Comparison of ENCODE assay signal across 10 mouse cellular contexts in the genomic region with DNA sequence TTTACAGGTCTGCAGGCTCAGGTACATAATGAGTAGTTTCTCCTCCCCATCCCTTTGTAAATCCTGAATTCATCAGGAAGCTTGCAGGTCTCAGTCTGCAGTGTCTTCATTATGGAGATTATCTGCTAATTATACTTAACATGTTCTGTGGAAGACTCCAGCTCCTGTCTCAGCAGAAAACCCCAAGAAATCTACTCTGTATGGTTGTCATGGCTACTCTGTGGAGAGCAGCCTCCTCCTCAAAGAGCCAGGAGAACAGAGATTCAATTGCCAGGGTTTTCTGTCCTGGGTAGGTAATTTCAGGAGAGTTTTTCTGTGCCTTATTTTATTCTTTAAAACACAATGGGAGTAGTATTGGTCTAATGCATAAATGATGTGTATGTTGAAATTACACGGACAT.
DNase-seq lines count a peak whose midpoint lies in the region; ATAC-seq lines count a peak whose summit lies in the region.
"Had no signal": no experiment of that assay in that cellular context is flagged by ENCODE, and none has a peak within 500 bp of the region (broad histone marks: within the 10 kb centered on the region; RNA-seq: fewer than 3 reads in every experiment).

No protein-coding gene starts in this region.

- no peak overlapping the region for H3K9ac ChIP-seq in hindbrain, embryonic 13.5 days
- no peak overlapping the region for H3K9ac ChIP-seq in hindbrain, embryonic 12.5 days
- H3K9ac ChIP-seq in midbrain, embryonic 14.5 days (replicated peaks; ENCODE audit: low read length): no peak overlapping the region
- H3K9ac ChIP-seq in midbrain, embryonic 11.5 days (ENCODE audit: low read length): no peak overlapping the region
- no peak overlapping the region for H3K9ac ChIP-seq in forebrain, embryonic 16.5 days (replicated peaks; ENCODE audit: low read depth, low read length)
- no peak overlapping the region for H3K9ac ChIP-seq in stomach, embryonic 16.5 days (ENCODE audit: low read length)
- H3K9ac ChIP-seq: limb, embryonic 15.5 days had no signal

- WGBS in hindbrain, embryonic 13.5 days: 22% methylated on average over 1 of the region's 1 CpGs
- 14% methylated on average over 1 of the region's 1 CpGs for whole genome bisulfite sequencing in hindbrain, embryonic 12.5 days
- 15% methylated on average over 1 of the region's 1 CpGs for WGBS in midbrain, embryonic 14.5 days
- 21% methylated on average over 1 of the region's 1 CpGs for WGBS in midbrain, embryonic 11.5 days
- WGBS in forebrain, embryonic 16.5 days: 6% methylated on average over 1 of the region's 1 CpGs
- WGBS in stomach, embryonic 16.5 days: 8% methylated on average over 1 of the region's 1 CpGs

- peak; percentile 31 for DNase-seq in midbrain, embryonic 14.5 days
- DNase-seq in midbrain, embryonic 11.5 days (ENCODE audit: low spot score, missing footprints): no peak
- no peak for DNase-seq in urinary bladder, postnatal 4 days (ENCODE audit: low spot score in 2 of 2)
- no peak for DNase-seq in gastrocnemius, adult 18-20 months (ENCODE audit: low spot score)
- DNase-seq: thymus, adult 2 months had no signal

- no peak for ATAC-seq in hindbrain, embryonic 13.5 days (ENCODE audit: low FRiP score)
- ATAC-seq in hindbrain, embryonic 12.5 days (ENCODE audit: low FRiP score): no peak
- no peak for ATAC-seq in midbrain, embryonic 14.5 days (ENCODE audit: low FRiP score, low TSS enrichment)
- no peak for ATAC-seq in midbrain, embryonic 11.5 days (ENCODE audit: low FRiP score)
- ATAC-seq in forebrain, embryonic 16.5 days: peak; percentile 69
- ATAC-seq in stomach, embryonic 16.5 days (ENCODE audit: insufficient read depth, low FRiP score): no peak

- no peaks in the 10 kb centered on the region for H3K27me3 ChIP-seq in hindbrain, embryonic 13.5 days
- no peaks in the 10 kb centered on the region for H3K27me3 ChIP-seq in hindbrain, embryonic 12.5 days
- no peaks in the 10 kb centered on the region for H3K27me3 ChIP-seq in midbrain, embryonic 14.5 days (ENCODE audit: control insufficient read depth, insufficient read depth, low read length)
- no peaks in the 10 kb centered on the region for H3K27me3 ChIP-seq in midbrain, embryonic 11.5 days (ENCODE audit: control insufficient read depth, insufficient read depth, low read length)
- no peaks in the 10 kb centered on the region for H3K27me3 ChIP-seq in forebrain, embryonic 16.5 days (replicated peaks; ENCODE audit: control insufficient read depth, insufficient read depth, low read length)
- H3K27me3 ChIP-seq in stomach, embryonic 16.5 days (ENCODE audit: control insufficient read depth, insufficient read depth, low read length): no peaks in the 10 kb centered on the region
- H3K27me3 ChIP-seq: limb, embryonic 15.5 days had no signal

- H3K9me3 ChIP-seq in hindbrain, embryonic 13.5 days: no peaks in the 10 kb centered on the region
- no peaks in the 10 kb centered on the region for H3K9me3 ChIP-seq in hindbrain, embryonic 12.5 days (replicated peaks)
- no peaks in the 10 kb centered on the region for H3K9me3 ChIP-seq in midbrain, embryonic 14.5 days (ENCODE audit: control insufficient read depth, low read length)
- no peaks in the 10 kb centered on the region for H3K9me3 ChIP-seq in midbrain, embryonic 11.5 days (ENCODE audit: control insufficient read depth, low read length)
- H3K9me3 ChIP-seq in forebrain, embryonic 16.5 days (ENCODE audit: control insufficient read depth, low read length): no peaks in the 10 kb centered on the region
- H3K9me3 ChIP-seq in stomach, embryonic 16.5 days (replicated peaks; ENCODE audit: control insufficient read depth, low read length): no peaks in the 10 kb centered on the region
- H3K9me3 ChIP-seq: limb, embryonic 15.5 days had no signal

- peaks cover 32% of the 10 kb centered on the region for H3K4me1 ChIP-seq in hindbrain, embryonic 13.5 days (replicated peaks)
- H3K4me1 ChIP-seq in hindbrain, embryonic 12.5 days: peaks cover 15% of the 10 kb centered on the region
- peaks cover 6% of the 10 kb centered on the region; the same call in 1 of the 2 replicates for H3K4me1 ChIP-seq in midbrain, embryonic 14.5 days (ENCODE audit: control insufficient read depth, insufficient read depth, low read length)
- H3K4me1 ChIP-seq in midbrain, embryonic 11.5 days (ENCODE audit: control insufficient read depth, insufficient read depth, low read length): 0 out of 2 replicates have a peak, but pooled peaks cover 3% of the 10 kb centered on the region
- peaks cover 24% of the 10 kb centered on the region for H3K4me1 ChIP-seq in forebrain, embryonic 16.5 days (replicated peaks; ENCODE audit: control insufficient read depth, insufficient read depth, low read length)
- peaks cover 17% of the 10 kb centered on the region; the same call in 1 of the 2 replicates for H3K4me1 ChIP-seq in stomach, embryonic 16.5 days (ENCODE audit: control insufficient read depth, insufficient read depth, low read length)

- peak overlapping the region; percentile 48; the same call in 1 of the 2 replicates for H3K27ac ChIP-seq in hindbrain, embryonic 13.5 days
- H3K27ac ChIP-seq in hindbrain, embryonic 12.5 days: no peak overlapping the region
- H3K27ac ChIP-seq in midbrain, embryonic 14.5 days (replicated peaks; ENCODE audit: low read depth, low read length): peak overlapping the region; percentile 26; the same call in 1 of the 2 replicates
- H3K27ac ChIP-seq in midbrain, embryonic 11.5 days (ENCODE audit: low read depth, low read length): no peak overlapping the region
- peak overlapping the region; percentile 51 for H3K27ac ChIP-seq in forebrain, embryonic 16.5 days (ENCODE audit: low read length)
- peak overlapping the region; percentile 81 for H3K27ac ChIP-seq in stomach, embryonic 16.5 days (ENCODE audit: low read length)

- H3K4me2 ChIP-seq in hindbrain, embryonic 13.5 days: no peak overlapping the region
- no peak overlapping the region for H3K4me2 ChIP-seq in hindbrain, embryonic 12.5 days (replicated peaks)
- H3K4me2 ChIP-seq in midbrain, embryonic 14.5 days (ENCODE audit: low read length): peak overlapping the region; percentile 30
- no peak overlapping the region for H3K4me2 ChIP-seq in midbrain, embryonic 11.5 days
- H3K4me2 ChIP-seq in forebrain, embryonic 16.5 days (ENCODE audit: low read length): no peak overlapping the region
- H3K4me2 ChIP-seq in stomach, embryonic 16.5 days (ENCODE audit: low read depth, low read length): no peak overlapping the region

- no peak overlapping the region for H3K4me3 ChIP-seq in hindbrain, embryonic 13.5 days
- no peak overlapping the region for H3K4me3 ChIP-seq in hindbrain, embryonic 12.5 days
- no peak overlapping the region for H3K4me3 ChIP-seq in midbrain, embryonic 14.5 days (replicated peaks; ENCODE audit: low read depth, low read length)
- no peak overlapping the region for H3K4me3 ChIP-seq in midbrain, embryonic 11.5 days (ENCODE audit: low read depth, low read length)
- no peak overlapping the region for H3K4me3 ChIP-seq in forebrain, embryonic 16.5 days (replicated peaks; ENCODE audit: low read length)
- H3K4me3 ChIP-seq in stomach, embryonic 16.5 days (replicated peaks; ENCODE audit: low read length): no peak overlapping the region
- H3K4me3 ChIP-seq: limb, embryonic 15.5 days had no signal

- H3K36me3 ChIP-seq in hindbrain, embryonic 13.5 days: no peaks in the 10 kb centered on the region
- H3K36me3 ChIP-seq in hindbrain, embryonic 12.5 days: no peaks in the 10 kb centered on the region
- H3K36me3 ChIP-seq in midbrain, embryonic 14.5 days (ENCODE audit: control insufficient read depth, insufficient read depth, low read length): no peaks in the 10 kb centered on the region
- no peaks in the 10 kb centered on the region for H3K36me3 ChIP-seq in midbrain, embryonic 11.5 days (ENCODE audit: control insufficient read depth, insufficient read depth, low read length)
- no peaks in the 10 kb centered on the region for H3K36me3 ChIP-seq in forebrain, embryonic 16.5 days (ENCODE audit: control insufficient read depth, insufficient read depth)
- no peaks in the 10 kb centered on the region for H3K36me3 ChIP-seq in stomach, embryonic 16.5 days (ENCODE audit: control insufficient read depth, insufficient read depth, low read length)
- H3K36me3 ChIP-seq: limb, embryonic 15.5 days had no signal

Comparison
In these comparisons a context has a peak if more than half of its experiments do, and no peak if none do; other contexts are left out.
1. H3K27ac ChIP-seq: peak in hindbrain, embryonic 13.5 days (single experiment), midbrain, embryonic 14.5 days (single experiment), forebrain, embryonic 16.5 days (single experiment) and stomach, embryonic 16.5 days (single experiment); none in hindbrain, embryonic 12.5 days (single experiment) and midbrain, embryonic 11.5 days (single experiment).